Mouse (Mus musculus): Measurements from ENCODE around the gene Gm4869.

GRCm38 (mm10) chr5:140420616-140421015 lies 24.8 kb upstream of the Gm4869 start:
- TF ChIP-seq CTCF (IDR thresholded peaks at IDR 0.05; ENCODE audit: low read depth), result no peak
- TF ChIP-seq EP300 (IDR thresholded peaks at IDR 0.05; ENCODE audit: low read depth), result no peak
